ENCODE assay signal across 22 mouse cellular contexts in the genomic region with DNA sequence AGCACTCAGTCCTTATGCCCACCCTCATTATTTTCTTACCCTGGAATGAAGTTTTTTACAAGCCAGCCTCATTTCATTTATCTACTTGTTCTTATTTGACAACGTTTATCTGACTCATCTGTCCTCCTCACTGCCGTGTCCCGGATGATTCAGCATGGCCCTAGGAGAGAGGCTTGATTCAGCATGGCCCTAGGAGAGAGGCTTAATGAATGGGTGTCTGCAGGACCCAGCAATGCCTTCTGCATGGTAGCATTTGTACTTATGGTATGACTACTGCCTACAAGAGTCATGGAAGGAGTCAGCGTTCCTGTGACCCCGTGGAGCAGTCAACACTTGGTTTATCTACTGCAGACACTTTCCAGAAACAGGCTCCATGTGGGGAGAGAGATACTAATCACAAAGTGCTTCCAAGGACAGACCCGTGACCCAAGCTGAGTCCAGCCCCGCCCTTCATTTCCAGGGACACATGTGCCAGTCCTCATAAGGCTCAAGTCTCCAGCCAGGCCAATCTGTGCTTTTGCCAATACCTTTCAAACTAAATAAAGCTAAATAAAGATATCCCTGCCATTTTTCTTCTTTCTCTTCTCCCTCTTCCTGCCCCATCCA. TPM values are rescaled to one million over a fixed set of nuclear protein-coding genes. Genes with fewer than 3 reads are reported as not detected.
DNase-seq lines count a peak whose midpoint lies in the region; ATAC-seq lines count a peak whose summit lies in the region.
"Had no signal": no experiment of that assay in that cellular context is flagged by ENCODE, and none has a peak within 500 bp of the region (broad histone marks: within the 10 kb centered on the region; RNA-seq: fewer than 3 reads in every experiment).

No protein-coding gene starts in this region.

- H3K36me3 ChIP-seq in liver, embryonic 11.5 days (ENCODE audit: control insufficient read depth, insufficient read depth, low read length) = no peaks in the 10 kb centered on the region
- H3K36me3 ChIP-seq: limb, embryonic 12.5 days; neural tube, embryonic 13.5 days had no signal

- peaks cover 11% of the 10 kb centered on the region for H3K4me1 ChIP-seq in liver, embryonic 11.5 days (replicated peaks; ENCODE audit: control insufficient read depth, insufficient read depth, low read length)
- H3K4me1 ChIP-seq: limb, embryonic 12.5 days; neural tube, embryonic 13.5 days had no signal

- no peaks in the 10 kb centered on the region for H3K27me3 ChIP-seq in liver, embryonic 11.5 days (replicated peaks; ENCODE audit: control insufficient read depth, insufficient read depth, low read length)
- H3K27me3 ChIP-seq: limb, embryonic 12.5 days; neural tube, embryonic 13.5 days had no signal

- no peak overlapping the region for H3K4me2 ChIP-seq in liver, embryonic 11.5 days
- H3K4me2 ChIP-seq: hindbrain, embryonic 14.5 days; limb, embryonic 12.5 days; midbrain, embryonic 11.5 days; neural tube, embryonic 13.5 days had no signal

- 50% methylated on average over 7 of the region's 7 CpGs for WGBS in liver, embryonic 11.5 days

- peak; percentile 23 for DNase-seq in adrenal gland, postnatal 10 days
- DNase-seq in adrenal gland, postnatal 4 days (ENCODE audit: low spot score in 2 of 2) = no peak
- DNase-seq in 3T3-L1 (ENCODE audit: low read depth, low spot score) = peak; percentile 49
- DNase-seq in Muller cell, postnatal 12 days (ENCODE audit: inconsistent ontology term) = peak; percentile 45
- DNase-seq in liver, embryonic 11.5 days (ENCODE audit: low spot score) = no peak
- DNase-seq in layer of hippocampus, postnatal 14 days (ENCODE audit: low spot score in 2 of 2) = no peak
- no peak for DNase-seq in adipocyte (ENCODE audit: low spot score)
- no peak for DNase-seq in layer of hippocampus, adult 18-20 months (ENCODE audit: low spot score in 2 of 2)
- DNase-seq: B cell, adult 2 months; cerebellum, adult 18-20 months; gastrocnemius, adult 2 months; layer of hippocampus, adult 9-11 months; lung, postnatal 14 days; right cerebral cortex, postnatal 25 days; thymus, postnatal 14 days had no signal

- no peak overlapping the region for H3K4me3 ChIP-seq in liver, embryonic 11.5 days (ENCODE audit: low read depth, low read length)
- H3K4me3 ChIP-seq: erythroblast, embryonic 14.5 days; gastrocnemius, adult 2 months; limb, embryonic 12.5 days; neural tube, embryonic 13.5 days had no signal

- H3K27ac ChIP-seq in liver, embryonic 11.5 days (ENCODE audit: low read depth, low read length) = no peak overlapping the region
- H3K27ac ChIP-seq: gastrocnemius, adult 2 months; hindbrain, embryonic 14.5 days; limb, embryonic 12.5 days; neural tube, embryonic 13.5 days had no signal

- H3K9ac ChIP-seq in liver, embryonic 11.5 days (ENCODE audit: low read depth, low read length) = no peak overlapping the region
- H3K9ac ChIP-seq: hindbrain, embryonic 14.5 days; limb, embryonic 12.5 days; neural tube, embryonic 13.5 days had no signal

- no peaks in the 10 kb centered on the region for H3K9me3 ChIP-seq in liver, embryonic 11.5 days (ENCODE audit: control insufficient read depth, low read length)
- H3K9me3 ChIP-seq: neural tube, embryonic 13.5 days had no signal

- ATAC-seq in liver, embryonic 11.5 days (replicated peaks; ENCODE audit: low FRiP score) = peak; percentile 63; the same call in 1 of the 2 replicates
- ATAC-seq: forebrain, embryonic 16.5 days; intestine, postnatal 0 days had no signal

RNA-seq across cellular contexts. Expression of gene Ralgps2, which starts 31.9 kb away (rescaled TPM):
- 10 to 100 TPM; 24.8 to 25.5 TPM for total RNA-seq in adrenal gland, postnatal 10 days (2021)
- 10 to 100 TPM; 35.6 to 39.9 TPM for total RNA-seq in adrenal gland, postnatal 4 days (2021)
- polyA plus RNA-seq in liver, embryonic 11.5 days (2014; fragmentation: Nextera tagmentation; extraction: Ambion mirVana) = 33.6 and 38.6 TPM in 2 replicates
- total RNA-seq in layer of hippocampus, postnatal 14 days (2021) = 10 to 100 TPM; 79.0 to 96.0 TPM
- total RNA-seq in layer of hippocampus, adult 18-20 months (2021) = 10 to 100 TPM; 64.3 to 72.6 TPM

Comparison
In these comparisons a context has a peak if more than half of its experiments do, and no peak if none do; other contexts are left out.
1. DNase-seq: peak in adrenal gland, postnatal 10 days (single experiment), 3T3-L1 (single experiment) and Muller cell, postnatal 12 days (single experiment); none in adrenal gland, postnatal 4 days (0 of 2), liver, embryonic 11.5 days (single experiment), layer of hippocampus, postnatal 14 days (0 of 2), adipocyte (single experiment) and layer of hippocampus, adult 18-20 months (0 of 2).